Mouse (Mus musculus): Measurements from ENCODE around the gene Tango6. TPM values are rescaled to one million over a fixed set of nuclear protein-coding genes. Genes with fewer than 3 reads are reported as not detected.

Gene Tango6
- polyA plus RNA-seq, 1 experiment, result 2.1 TPM

DNA sequence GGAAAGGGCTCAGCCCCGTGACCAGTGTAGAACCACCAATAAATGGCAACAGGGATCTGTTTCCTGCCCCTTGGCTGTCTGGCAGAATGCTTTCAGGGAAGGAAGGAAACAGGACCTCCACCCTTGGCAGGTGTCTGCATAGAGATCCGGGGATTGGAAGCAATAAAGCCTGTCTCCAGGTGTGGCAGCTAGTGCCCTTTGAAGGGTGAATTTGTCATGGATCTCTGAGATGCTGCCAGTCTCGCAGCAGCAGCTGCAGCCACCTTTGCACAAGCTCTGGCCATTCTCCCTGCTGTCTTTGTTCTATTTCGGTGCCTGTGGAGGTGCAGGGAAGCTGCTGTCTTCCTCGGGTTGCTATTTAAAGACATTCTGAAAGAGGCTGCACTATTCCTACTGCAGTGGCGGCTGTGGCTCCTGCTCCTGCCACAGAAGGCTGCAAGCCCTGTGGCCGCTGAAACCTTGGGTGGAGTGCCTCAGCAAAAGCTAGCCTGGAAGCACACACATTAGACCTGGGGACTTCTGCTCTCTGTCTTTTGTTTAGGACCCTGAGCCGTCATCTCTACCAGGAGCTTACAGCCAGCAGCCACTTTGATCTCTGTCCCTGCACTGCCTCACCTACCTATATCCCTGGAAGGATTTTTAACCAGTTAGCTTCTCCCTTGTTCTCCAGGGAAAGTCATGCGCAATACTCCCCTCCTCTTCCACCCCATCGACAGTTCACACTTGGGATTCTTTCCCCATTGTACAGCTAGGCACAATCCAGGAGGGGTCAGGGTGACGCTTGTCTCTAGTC lies 156.5 kb downstream of the Tango6 start:
- 0 out of 2 replicates have a peak overlapping the region, but pooled peaks have one; percentile 11 for H3K27ac ChIP-seq (ENCODE audit: insufficient read depth, low read depth, low read length)
- WGBS, result 38% methylated on average over 11 of the region's 11 CpGs
- peaks cover 4% of the 10 kb centered on the region; the same call in 1 of the 2 replicates for H3K4me1 ChIP-seq (ENCODE audit: control insufficient read depth, insufficient read depth, insufficient read length, low read length)
- H3K27me3 ChIP-seq (ENCODE audit: control insufficient read depth, insufficient read depth, low read length), result no peaks in the 10 kb centered on the region
- TF ChIP-seq POLR2A (IDR thresholded peaks at IDR 0.05; ENCODE audit: low read depth, low read length) (no peak), CTCF (IDR thresholded peaks at IDR 0.05; ENCODE audit: extremely low read depth, insufficient read length, insufficient replicate concordance, low read depth, low read length) (no peak)
- no peak overlapping the region for H3K4me3 ChIP-seq (ENCODE audit: low read depth, low read length)
- no peaks in the 10 kb centered on the region for H3K36me3 ChIP-seq (ENCODE audit: control insufficient read depth, insufficient read depth, low read length)

DNA sequence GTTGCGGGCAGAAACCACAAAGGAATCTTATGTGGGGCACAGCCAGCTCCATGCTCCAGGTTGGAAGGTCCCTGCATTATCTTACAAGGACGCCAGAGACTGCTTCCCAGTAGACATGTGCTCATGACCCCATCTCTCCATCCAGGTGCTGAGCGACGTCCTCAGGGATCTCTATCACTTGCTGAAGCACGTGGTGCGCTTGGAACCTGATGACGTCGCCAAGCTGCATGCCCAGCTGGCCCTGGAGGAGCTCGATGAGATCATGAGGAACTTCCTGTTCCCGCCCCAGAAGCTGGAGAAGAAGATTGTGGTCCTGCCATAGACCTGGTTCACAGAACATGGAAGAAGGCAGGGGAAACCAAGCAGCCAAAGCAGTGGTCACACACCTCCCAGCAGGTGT lies 167.2 kb downstream of the Tango6 start:
- Histone ChIP-seq H3K4me3 (ENCODE audit: low read depth, low read length) (no peak overlapping the region), H3K36me3 (ENCODE audit: control insufficient read depth, insufficient read depth, low read length) (no peaks in the 10 kb centered on the region; the same call in 1 of the 2 replicates), H3K4me1 (ENCODE audit: control insufficient read depth, insufficient read depth, insufficient read length, low read length) (no peaks in the 10 kb centered on the region), H3K27me3 (ENCODE audit: control insufficient read depth, insufficient read depth, low read length) (no peaks in the 10 kb centered on the region), H3K27ac (ENCODE audit: insufficient read depth, low read depth, low read length) (no peak overlapping the region)
- TF ChIP-seq CTCF (IDR thresholded peaks at IDR 0.05; ENCODE audit: extremely low read depth, insufficient read length, insufficient replicate concordance, low read depth, low read length), result no peak
- TF ChIP-seq POLR2A (IDR thresholded peaks at IDR 0.05; ENCODE audit: low read depth, low read length), result no peak
- 77% methylated on average over 10 of the region's 10 CpGs for WGBS

DNA sequence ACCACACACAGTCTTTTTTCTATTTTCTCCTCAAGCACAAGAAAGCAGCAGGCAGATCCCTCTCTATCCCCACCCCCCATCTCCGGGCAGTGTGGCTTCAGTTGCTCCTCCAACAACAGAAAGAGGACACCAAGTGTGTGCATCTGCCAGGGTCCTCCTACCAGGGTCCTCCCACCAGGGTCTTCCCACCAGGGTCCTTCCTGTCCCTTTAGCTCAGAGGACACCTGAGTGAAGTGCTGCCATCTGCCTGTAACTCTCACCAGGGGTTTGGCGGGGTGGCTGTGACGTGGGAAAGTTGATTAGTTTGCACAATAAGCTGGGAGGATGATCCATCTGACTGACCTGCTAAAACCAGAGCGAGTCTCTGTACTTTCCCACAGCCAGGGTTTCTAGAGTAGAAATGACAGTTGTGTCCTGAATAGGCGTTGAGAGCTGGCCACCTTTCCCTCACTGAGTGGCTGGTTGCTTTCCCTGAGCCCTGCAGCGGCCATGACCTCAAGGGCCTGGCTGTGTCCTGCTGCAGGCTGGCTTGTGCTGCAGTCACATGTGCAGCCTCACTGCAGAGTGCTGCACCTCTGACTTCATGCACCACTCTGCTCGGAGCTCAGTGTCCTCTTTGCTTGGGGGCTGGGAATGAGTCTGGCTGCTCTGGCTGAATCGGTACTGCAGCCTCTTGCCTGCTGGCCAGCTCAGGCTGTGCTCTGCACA lies 171.8 kb downstream of the Tango6 start:
- 74% methylated on average over 8 of the region's 8 CpGs for WGBS
- H3K36me3 ChIP-seq (ENCODE audit: control insufficient read depth, insufficient read depth, low read length), result no peaks in the 10 kb centered on the region
- H3K4me3 ChIP-seq (ENCODE audit: low read depth, low read length), result no peak overlapping the region
- no peaks in the 10 kb centered on the region for H3K4me1 ChIP-seq (ENCODE audit: control insufficient read depth, insufficient read depth, insufficient read length, low read length)
- no peaks in the 10 kb centered on the region for H3K27me3 ChIP-seq (ENCODE audit: control insufficient read depth, insufficient read depth, low read length)
- H3K27ac ChIP-seq (ENCODE audit: insufficient read depth, low read depth, low read length), result no peak overlapping the region
- TF ChIP-seq CTCF (IDR thresholded peaks at IDR 0.05; ENCODE audit: extremely low read depth, insufficient read length, insufficient replicate concordance, low read depth, low read length) (no peak), POLR2A (IDR thresholded peaks at IDR 0.05; ENCODE audit: low read depth, low read length) (no peak)

DNA sequence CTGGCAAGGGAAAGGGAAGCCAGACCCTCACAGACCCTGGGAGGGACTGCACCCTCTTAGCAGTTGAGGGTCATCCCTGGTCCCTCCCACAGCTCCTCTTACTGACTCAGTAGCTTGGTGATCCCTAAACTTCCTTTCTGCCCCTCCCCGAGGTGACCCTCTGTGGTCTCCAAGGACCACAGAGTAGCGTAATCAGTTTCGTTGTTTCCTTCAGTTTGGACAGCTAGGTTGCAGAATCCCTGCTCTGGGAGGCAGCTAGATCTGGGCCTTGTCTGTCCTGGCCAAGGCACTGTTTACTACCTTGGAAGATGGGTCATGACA lies 172.3 kb downstream of the Tango6 start:
- no peak overlapping the region for H3K27ac ChIP-seq (ENCODE audit: insufficient read depth, low read depth, low read length)
- 74% methylated on average over 3 of the region's 3 CpGs for whole genome bisulfite sequencing
- H3K4me1 ChIP-seq (ENCODE audit: control insufficient read depth, insufficient read depth, insufficient read length, low read length), result no peaks in the 10 kb centered on the region
- no peaks in the 10 kb centered on the region for H3K27me3 ChIP-seq (ENCODE audit: control insufficient read depth, insufficient read depth, low read length)
- no peak for TF ChIP-seq CTCF (IDR thresholded peaks at IDR 0.05; ENCODE audit: extremely low read depth, insufficient read length, insufficient replicate concordance, low read depth, low read length)
- no peak for TF ChIP-seq POLR2A (IDR thresholded peaks at IDR 0.05; ENCODE audit: low read depth, low read length)
- no peaks in the 10 kb centered on the region for H3K36me3 ChIP-seq (ENCODE audit: control insufficient read depth, insufficient read depth, low read length)
- no peak overlapping the region for H3K4me3 ChIP-seq (ENCODE audit: low read depth, low read length)

DNA sequence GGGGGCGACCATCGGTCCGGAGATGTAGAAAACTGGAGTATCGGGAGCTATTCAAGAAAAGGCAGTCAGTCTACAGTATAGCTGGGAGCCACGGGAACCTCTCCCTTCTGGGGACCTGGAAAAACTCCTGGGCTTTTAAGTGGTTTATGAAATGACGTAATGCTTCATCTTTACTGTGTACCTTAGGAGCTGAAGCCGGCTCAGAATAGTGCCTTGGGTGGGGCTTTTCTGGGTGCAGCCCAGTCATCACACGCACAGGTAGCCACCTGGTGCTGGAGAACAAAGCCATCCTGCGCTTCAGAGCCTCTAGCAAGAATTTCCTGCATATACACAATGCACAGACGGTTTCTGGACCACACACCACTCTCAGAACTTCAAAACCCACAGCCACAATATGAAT lies 180.0 kb downstream of the Tango6 start:
- H3K36me3 ChIP-seq (ENCODE audit: control insufficient read depth, insufficient read depth, low read length), result no peaks in the 10 kb centered on the region
- TF ChIP-seq POLR2A (IDR thresholded peaks at IDR 0.05; ENCODE audit: low read depth, low read length) (no peak), CTCF (IDR thresholded peaks at IDR 0.05; ENCODE audit: extremely low read depth, insufficient read length, insufficient replicate concordance, low read depth, low read length) (no peak)
- no peak overlapping the region for H3K27ac ChIP-seq (ENCODE audit: insufficient read depth, low read depth, low read length)
- WGBS, result 66% methylated on average over 10 of the region's 10 CpGs
- H3K27me3 ChIP-seq (ENCODE audit: control insufficient read depth, insufficient read depth, low read length), result no peaks in the 10 kb centered on the region
- H3K4me3 ChIP-seq (ENCODE audit: low read depth, low read length), result no peak overlapping the region
- H3K4me1 ChIP-seq (ENCODE audit: control insufficient read depth, insufficient read depth, insufficient read length, low read length), result no peaks in the 10 kb centered on the region

DNA sequence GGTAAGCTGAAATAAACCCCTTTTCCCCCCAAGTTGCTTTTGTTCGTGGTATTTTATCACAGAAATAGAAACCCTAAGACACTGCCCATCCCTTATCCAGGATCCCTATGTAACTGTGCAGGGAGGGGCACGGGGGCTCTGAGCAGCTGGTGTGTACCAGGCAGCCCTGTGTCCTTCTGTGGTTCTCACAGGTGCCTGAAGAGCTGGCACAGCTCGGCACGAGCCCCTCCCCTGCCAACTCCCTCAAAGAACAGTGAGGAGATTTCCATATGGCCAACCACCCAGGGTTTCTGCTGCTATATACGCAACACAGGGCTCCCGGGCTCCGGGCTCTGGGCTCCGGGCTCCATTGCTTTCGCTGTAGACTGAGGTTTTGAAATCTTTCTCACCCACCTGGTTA lies 182.5 kb downstream of the Tango6 start:
- H3K27ac ChIP-seq (ENCODE audit: insufficient read depth, low read depth, low read length), result no peak overlapping the region
- no peaks in the 10 kb centered on the region for H3K36me3 ChIP-seq (ENCODE audit: control insufficient read depth, insufficient read depth, low read length)
- 69% methylated on average over 9 of the region's 9 CpGs for WGBS
- TF ChIP-seq POLR2A (IDR thresholded peaks at IDR 0.05; ENCODE audit: low read depth, low read length) (no peak), CTCF (IDR thresholded peaks at IDR 0.05; ENCODE audit: extremely low read depth, insufficient read length, insufficient replicate concordance, low read depth, low read length) (no peak)
- peaks cover 16% of the 10 kb centered on the region for H3K27me3 ChIP-seq (ENCODE audit: control insufficient read depth, insufficient read depth, low read length)
- H3K4me1 ChIP-seq (ENCODE audit: control insufficient read depth, insufficient read depth, insufficient read length, low read length), result no peaks in the 10 kb centered on the region
- H3K4me3 ChIP-seq (ENCODE audit: low read depth, low read length), result no peak overlapping the region

DNA sequence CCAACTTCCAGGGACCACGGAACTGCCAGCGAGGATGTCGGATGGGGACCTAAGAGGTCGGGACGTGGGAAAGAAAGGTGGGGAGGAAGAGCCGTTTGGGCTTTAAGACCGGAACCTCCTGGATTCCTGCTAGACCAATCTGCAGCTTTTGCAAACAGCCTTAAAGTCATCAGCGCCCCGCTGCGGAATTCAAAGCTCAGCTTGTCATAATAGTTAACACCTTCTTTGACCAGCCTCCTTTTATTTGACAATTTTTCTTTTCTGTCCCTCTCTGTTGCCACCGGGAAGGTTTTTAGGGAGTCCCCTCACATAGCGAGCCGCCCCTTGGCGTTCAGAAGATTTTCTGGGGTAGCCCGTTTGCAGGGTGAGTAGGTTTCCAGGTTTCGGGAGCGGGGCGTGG lies 187.2 kb downstream of the Tango6 start, which contains the start of gene Has3:
Has3 (plus strand) TSS at position 192 of the 400 bp plus-strand sequence.
- Histone ChIP-seq H3K27me3 (ENCODE audit: control insufficient read depth, insufficient read depth, low read length) (peaks cover 37% of the 10 kb centered on the region), H3K4me3 (ENCODE audit: low read depth, low read length) (peak within 1 kb of the TSS; percentile 60), H3K27ac (ENCODE audit: insufficient read depth, low read depth, low read length) (no peak within 1 kb of the TSS), H3K36me3 (ENCODE audit: control insufficient read depth, insufficient read depth, low read length) (0 out of 2 replicates have a peak, but pooled peaks cover 2% of the 10 kb centered on the region), H3K4me1 (ENCODE audit: control insufficient read depth, insufficient read depth, insufficient read length, low read length) (peaks cover 15% of the 10 kb centered on the region)
- TF ChIP-seq CTCF (IDR thresholded peaks at IDR 0.05; ENCODE audit: extremely low read depth, insufficient read length, insufficient replicate concordance, low read depth, low read length) (no peak), POLR2A (IDR thresholded peaks at IDR 0.05; ENCODE audit: low read depth, low read length) (no peak)
- 8% methylated on average over 18 of the region's 18 CpGs for WGBS
